Mouse (Mus musculus): ENCODE data around the gene Atp6v0a4.

- TF ChIP-seq CTCF (IDR thresholded peaks at IDR 0.05; ENCODE audit: control insufficient read depth, insufficient read depth, low read length) (no peak), POLR2A (IDR thresholded peaks at IDR 0.05; ENCODE audit: borderline replicate concordance, control insufficient read depth, low read depth, low read length) (no peak)
Measured at GRCm38 (mm10) chr6:38048003-38048402, 76.4 kb downstream of the Atp6v0a4 start.
